Mouse (Mus musculus) yolk sac, embryonic 10.5 days (tissue): ENCODE data around the gene Dgcr8.

Source experiments
- DNase-seq: peaks from one replicate; pipeline ENCODE4 v3.0.0-alpha.2; 2017; ENCODE audit warnings: low spot score

The Dgcr8 gene

DNA sequence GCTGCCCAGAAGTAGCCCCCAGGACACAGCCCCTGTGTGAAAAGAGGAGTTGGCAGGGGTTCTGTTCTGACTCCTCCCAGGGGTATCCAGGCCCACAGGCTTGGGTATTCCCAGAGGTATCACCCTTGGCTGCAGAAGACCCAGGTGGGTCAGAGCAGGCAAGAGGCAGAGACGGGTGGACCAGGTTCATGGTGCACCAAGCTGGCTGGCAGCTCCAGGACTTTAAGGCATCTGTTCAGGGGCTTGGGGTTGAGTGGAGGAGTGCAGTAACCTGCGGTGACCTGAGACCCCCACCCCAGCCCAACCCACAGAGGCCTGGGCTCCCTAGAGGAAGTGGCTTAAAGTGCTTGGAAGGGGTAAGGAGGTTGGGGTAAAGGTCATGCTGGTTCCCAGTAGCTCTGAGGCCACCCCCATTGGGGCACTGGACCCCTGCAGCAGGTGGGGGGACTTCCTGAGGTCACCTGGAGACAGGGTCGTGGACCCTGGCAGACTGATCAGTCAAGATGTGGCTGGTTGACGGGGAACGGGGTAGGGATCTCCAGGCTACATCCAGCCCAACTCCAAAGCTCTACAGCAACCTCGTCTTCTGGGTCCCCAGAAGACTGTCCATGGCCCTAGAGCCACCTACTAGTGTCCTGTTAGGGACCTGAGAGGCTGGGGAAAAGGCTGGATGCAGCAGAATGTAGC lies 68.0 kb downstream of the Dgcr8 start:
- no peak for DNase-seq

DNA sequence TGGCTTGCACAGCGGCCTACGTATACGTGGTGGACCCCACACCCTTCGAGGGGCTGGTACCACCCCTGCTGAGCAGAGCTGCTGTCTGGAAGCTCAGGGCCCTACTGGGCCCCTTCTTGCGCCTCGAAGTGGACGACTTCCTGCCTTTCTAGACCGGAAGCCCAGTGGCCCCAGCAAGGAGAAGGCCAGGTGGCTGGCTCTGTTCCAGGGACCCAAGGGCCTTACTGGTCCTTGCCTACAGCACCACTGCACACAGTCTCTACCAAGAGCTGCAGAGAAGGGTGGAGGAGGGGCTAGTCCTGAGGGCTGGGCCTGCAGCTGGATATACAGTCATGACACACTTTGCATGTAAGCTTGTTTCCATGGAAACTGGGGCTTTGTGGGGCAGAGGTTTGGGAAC lies 69.0 kb downstream of the Dgcr8 start:
- DNase-seq = peak; percentile 22

DNA sequence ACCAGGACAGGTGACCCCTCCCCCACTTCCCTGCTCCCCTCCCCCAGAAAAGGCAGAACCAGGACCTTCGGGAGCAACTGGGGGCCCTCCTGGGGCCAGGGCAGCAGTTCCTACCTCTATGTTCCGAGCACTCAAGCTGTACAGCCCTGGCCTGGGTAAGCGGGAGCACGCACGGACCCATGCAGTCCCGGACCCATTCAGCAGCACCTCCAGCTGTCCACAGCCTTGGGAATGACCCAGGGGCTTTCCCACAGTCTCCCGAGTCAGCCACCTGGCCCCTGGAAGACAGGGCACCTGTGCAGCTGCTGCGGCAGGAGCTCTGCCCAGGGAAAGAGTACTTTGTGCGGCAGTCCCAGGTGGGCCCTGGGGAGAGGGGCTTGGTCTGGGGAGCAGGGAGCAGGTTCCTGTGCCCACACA lies 70.5 kb downstream of the Dgcr8 start:
- no peak for DNase-seq

DNA sequence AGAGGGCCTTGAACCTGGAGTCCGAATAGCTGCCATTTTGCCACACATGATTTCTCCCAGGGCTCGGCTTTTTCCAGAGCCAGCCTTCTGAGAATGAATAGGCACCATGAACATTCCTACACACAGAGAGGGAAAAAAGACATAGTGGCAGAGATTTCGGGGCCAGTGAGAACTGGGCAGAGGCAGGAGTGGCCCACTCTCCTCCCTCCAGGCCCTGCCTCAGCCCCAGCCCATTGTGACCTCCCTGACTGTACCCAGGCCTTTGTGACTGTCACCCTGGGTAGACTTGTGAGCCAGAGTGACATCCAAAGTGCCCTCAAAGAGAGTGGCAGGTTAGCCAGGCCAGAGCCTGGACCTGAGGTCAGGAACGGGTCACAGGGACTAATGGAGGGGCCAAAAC lies 71.5 kb downstream of the Dgcr8 start, which contains the start of gene Ccdc188:
Gene Ccdc188 (plus strand): TSS at position 301 of the 400 bp plus-strand sequence.
- DNase-seq = no peak

DNA sequence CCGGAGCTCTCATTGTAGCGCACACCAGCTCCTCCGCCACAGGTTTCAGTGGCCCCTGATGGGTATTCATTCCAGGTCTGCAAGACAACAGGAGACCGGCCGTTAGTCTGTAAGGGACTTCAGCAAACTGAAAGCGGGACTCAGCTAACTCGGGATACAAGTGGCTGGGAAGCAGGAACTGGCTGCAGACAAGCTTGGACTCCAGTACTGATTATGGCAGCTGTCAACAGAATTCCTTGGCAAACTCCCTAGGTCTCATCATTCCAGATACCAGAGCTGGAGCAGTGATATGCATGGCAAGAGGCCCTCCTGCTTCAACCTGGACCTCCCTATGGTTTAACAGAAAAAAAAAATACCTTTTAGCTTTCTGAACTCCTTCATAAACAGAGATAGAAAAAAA lies 74.2 kb downstream of the Dgcr8 start:
- DNase-seq = no peak

DNA sequence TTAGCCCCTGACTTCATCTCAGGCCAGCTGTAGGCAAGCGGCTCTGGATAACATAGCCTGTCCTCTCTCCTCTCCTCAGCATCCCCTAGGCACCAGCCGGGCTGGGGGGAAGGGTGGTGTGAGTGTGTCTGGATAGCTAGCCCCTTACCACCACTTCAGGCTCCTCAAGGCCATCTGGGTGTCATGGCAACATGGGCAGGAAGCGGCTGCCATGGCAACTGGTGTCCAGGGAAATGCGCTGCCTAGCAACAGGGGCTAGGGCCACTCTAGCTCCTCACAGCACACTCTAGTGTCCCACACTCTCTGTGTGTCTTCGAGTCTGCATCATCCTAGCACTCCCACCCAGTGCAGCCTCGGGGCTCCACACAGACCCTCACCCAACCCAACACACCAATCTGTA lies 75.4 kb downstream of the Dgcr8 start:
- DNase-seq = no peak

DNA sequence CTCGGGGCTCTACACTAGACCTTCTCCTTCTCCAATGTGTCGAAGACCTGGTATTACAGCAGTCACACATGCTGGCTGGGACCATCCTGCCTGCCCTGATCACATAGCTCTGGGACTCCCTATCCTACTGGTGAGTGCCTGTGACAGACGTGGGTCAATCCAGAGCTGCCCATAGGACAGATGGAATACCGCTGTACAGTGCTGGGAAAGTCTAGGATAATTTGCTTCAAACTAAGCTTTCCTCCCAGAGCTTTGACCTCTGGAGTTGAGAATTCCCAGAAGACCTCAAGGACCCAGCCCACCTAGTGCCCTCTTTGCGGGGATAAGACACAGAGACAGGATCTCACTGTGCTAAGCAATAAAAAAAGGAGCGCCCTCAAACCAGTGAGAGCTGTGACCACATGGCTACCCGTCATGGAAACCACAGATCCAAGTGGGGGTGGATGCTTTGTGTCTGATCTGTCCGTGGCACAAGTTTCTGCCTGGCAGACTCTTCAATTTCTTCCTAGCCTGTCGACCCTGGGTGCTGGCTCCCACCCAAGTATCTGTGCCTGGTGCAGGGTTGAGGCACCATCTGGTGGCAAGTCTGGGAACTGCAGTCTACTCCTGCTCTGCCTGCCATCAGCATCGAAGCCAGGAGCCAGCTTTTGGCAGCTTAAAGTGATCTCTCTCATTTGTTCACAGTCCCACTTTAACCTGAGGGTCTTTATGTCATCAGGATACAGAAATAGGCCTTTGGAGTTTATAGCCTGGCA lies 77.5 kb downstream of the Dgcr8 start:
- peak; percentile 42 for DNase-seq

DNA sequence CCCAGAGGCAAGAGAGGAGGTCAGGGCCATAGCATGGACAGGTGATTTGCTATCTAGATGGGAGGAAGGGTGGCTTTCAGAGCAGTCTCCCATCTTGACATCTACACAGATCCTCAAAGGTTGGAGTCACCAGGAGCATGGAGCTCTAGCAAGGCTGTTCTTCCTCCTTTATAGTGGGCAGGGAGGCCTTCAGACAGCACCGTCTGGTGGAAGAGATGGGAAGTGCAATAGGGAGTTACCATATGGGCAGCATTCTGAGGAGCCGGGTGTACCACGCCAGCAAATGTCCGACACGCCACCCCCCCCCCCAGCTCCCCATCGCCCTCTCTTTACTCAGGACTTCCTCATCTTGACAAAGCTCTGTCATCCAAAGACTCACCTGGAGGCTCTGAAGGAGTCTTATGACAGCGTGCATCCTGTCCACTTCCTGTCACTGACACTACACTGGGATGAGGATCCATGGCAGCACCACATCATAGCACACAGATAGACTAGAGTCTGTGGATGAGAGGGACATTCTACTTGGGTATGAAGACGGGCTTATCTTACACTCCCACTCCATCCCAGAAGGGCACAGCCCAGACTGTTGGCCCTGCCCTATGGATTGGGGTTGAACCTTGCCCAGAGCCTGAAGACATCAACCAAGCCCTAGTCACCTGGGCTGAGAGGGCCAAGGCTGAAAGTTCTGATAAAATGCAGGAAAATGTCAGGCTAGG lies 78.2 kb downstream of the Dgcr8 start:
- no peak for DNase-seq
